14 mouse cellular contexts compared by ENCODE assay signal in the genomic region with DNA sequence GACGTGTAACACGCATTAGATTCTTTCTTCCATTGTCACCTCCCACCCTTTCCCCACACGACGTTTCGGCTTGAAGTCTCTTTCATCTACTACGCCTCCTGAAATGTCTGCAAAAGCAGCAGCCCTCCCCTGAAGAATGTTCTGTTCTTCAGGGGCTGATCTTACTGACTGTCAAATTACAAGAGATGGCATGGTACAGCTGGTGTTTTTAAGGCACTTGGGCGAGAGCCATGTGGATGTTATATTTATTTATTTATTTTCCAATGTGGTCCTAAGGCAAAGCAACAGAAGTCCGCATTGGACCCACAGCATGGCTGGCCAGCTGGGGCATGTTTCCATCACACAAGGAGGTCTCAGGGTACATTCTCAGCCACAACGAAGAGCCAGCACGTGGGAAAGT.
DNase-seq lines count a peak whose midpoint lies in the region; ATAC-seq and TF ChIP-seq lines count a peak whose summit lies in the region.
"Had no signal": no experiment of that assay in that cellular context is flagged by ENCODE, and none has a peak within 500 bp of the region (broad histone marks: within the 10 kb centered on the region; RNA-seq: fewer than 3 reads in every experiment).

No protein-coding gene starts in this region.

- no peak overlapping the region for H3K4me3 ChIP-seq in heart, embryonic 13.5 days
- H3K4me3 ChIP-seq in kidney, postnatal 0 days (replicated peaks; ENCODE audit: low read depth, low read length) = no peak overlapping the region
- no peak overlapping the region for H3K4me3 ChIP-seq in lung, embryonic 15.5 days
- H3K4me3 ChIP-seq: hindbrain, embryonic 15.5 days; limb, embryonic 15.5 days had no signal

- 68% methylated on average over 10 of the region's 10 CpGs for WGBS in heart, embryonic 13.5 days
- WGBS in kidney, postnatal 0 days = 55% methylated on average over 10 of the region's 10 CpGs
- 35% methylated on average over 10 of the region's 10 CpGs for WGBS in lung, embryonic 15.5 days

- H3K27ac ChIP-seq in heart, embryonic 13.5 days (replicated peaks) = peak overlapping the region; percentile 58; the same call in 1 of the 2 replicates
- peak overlapping the region; percentile 62 for H3K27ac ChIP-seq in kidney, postnatal 0 days
- H3K27ac ChIP-seq in lung, embryonic 15.5 days = peak overlapping the region; percentile 95
- H3K27ac ChIP-seq: hindbrain, embryonic 15.5 days had no signal

- no peak overlapping the region for H3K4me2 ChIP-seq in heart, embryonic 13.5 days
- H3K4me2 ChIP-seq in kidney, postnatal 0 days (ENCODE audit: low read length) = no peak overlapping the region
- H3K4me2 ChIP-seq in lung, embryonic 15.5 days = no peak overlapping the region
- H3K4me2 ChIP-seq: hindbrain, embryonic 15.5 days; limb, embryonic 15.5 days had no signal

- H3K9ac ChIP-seq in heart, embryonic 13.5 days = no peak overlapping the region
- no peak overlapping the region for H3K9ac ChIP-seq in kidney, postnatal 0 days (ENCODE audit: low read depth, low read length)
- no peak overlapping the region for H3K9ac ChIP-seq in lung, embryonic 15.5 days
- H3K9ac ChIP-seq: hindbrain, embryonic 15.5 days; limb, embryonic 15.5 days had no signal

- H3K36me3 ChIP-seq in heart, embryonic 13.5 days = no peaks in the 10 kb centered on the region
- no peaks in the 10 kb centered on the region for H3K36me3 ChIP-seq in kidney, postnatal 0 days (ENCODE audit: insufficient read depth, low read length)
- no peaks in the 10 kb centered on the region for H3K36me3 ChIP-seq in lung, embryonic 15.5 days
- H3K36me3 ChIP-seq: hindbrain, embryonic 15.5 days; limb, embryonic 15.5 days had no signal

- intact Hi-C loops in heart, postnatal 25 days (cut with DNase I) = no loop called here

- H3K9me3 ChIP-seq in heart, embryonic 13.5 days = no peaks in the 10 kb centered on the region
- H3K9me3 ChIP-seq in kidney, postnatal 0 days (replicated peaks; ENCODE audit: low read length) = no peaks in the 10 kb centered on the region
- H3K9me3 ChIP-seq in lung, embryonic 15.5 days = no peaks in the 10 kb centered on the region
- H3K9me3 ChIP-seq: hindbrain, embryonic 15.5 days; limb, embryonic 15.5 days had no signal

- H3K27me3 ChIP-seq in heart, embryonic 13.5 days (replicated peaks) = no peaks in the 10 kb centered on the region
- H3K27me3 ChIP-seq in kidney, postnatal 0 days (ENCODE audit: insufficient read depth, low read length) = no peaks in the 10 kb centered on the region
- no peaks in the 10 kb centered on the region for H3K27me3 ChIP-seq in lung, embryonic 15.5 days
- H3K27me3 ChIP-seq: hindbrain, embryonic 15.5 days; limb, embryonic 15.5 days had no signal

- peaks cover 19% of the 10 kb centered on the region for H3K4me1 ChIP-seq in heart, embryonic 13.5 days
- H3K4me1 ChIP-seq in kidney, postnatal 0 days (replicated peaks; ENCODE audit: insufficient read depth, low read length) = no peaks in the 10 kb centered on the region; the same call in 1 of the 2 replicates
- peaks cover 25% of the 10 kb centered on the region for H3K4me1 ChIP-seq in lung, embryonic 15.5 days

- no peak for DNase-seq in heart, postnatal 25 days (ENCODE audit: low spot score)
- peak; percentile 14 for DNase-seq in brain, embryonic 14.5 days (ENCODE audit: low read depth)
- DNase-seq in kidney, postnatal 0 days (ENCODE audit: low spot score) = peak; percentile 93
- no peak for DNase-seq in thymus, postnatal 10 days (ENCODE audit: low spot score in 2 of 2)
- DNase-seq in ovary, postnatal 10 days (ENCODE audit: low spot score) = no peak
- DNase-seq: adrenal gland, postnatal 36 days; cerebellum, postnatal 25 days; heart, adult 18-20 months; midbrain, embryonic 14.5 days had no signal

- no peak for TF ChIP-seq CTCF in brain, embryonic 14.5 days (IDR thresholded peaks at IDR 0.05; ENCODE audit: borderline replicate concordance, extremely low read depth, insufficient read depth, insufficient read length)
- no peak for TF ChIP-seq CTCF in kidney, postnatal 0 days (IDR thresholded peaks at IDR 0.05; ENCODE audit: low read depth)

- no peak for ATAC-seq in heart, embryonic 13.5 days (ENCODE audit: extremely low read depth, insufficient number of reproducible peaks, low FRiP score, low TSS enrichment)
- ATAC-seq in kidney, postnatal 0 days (replicated peaks; ENCODE audit: low FRiP score, low read depth) = peak; percentile 59
- ATAC-seq in lung, embryonic 15.5 days (ENCODE audit: borderline replicate concordance, extremely low read depth, low FRiP score, low TSS enrichment) = peak; percentile 90
- ATAC-seq in erythroid progenitor cell, adult 5-6 weeks (replicated peaks; ENCODE audit: low FRiP score, poor library complexity, severe bottlenecking) = no peak

- no peak for TF ChIP-seq POLR2A in brain, embryonic 14.5 days (IDR thresholded peaks at IDR 0.05; ENCODE audit: borderline replicate concordance, extremely low read depth, insufficient read depth, insufficient read length, poor library complexity, severe bottlenecking)

Comparison
In these comparisons a context has a peak if more than half of its experiments do, and no peak if none do; other contexts are left out.
1. ATAC-seq: peak in kidney, postnatal 0 days (single experiment) and lung, embryonic 15.5 days (single experiment); none in heart, embryonic 13.5 days (single experiment) and erythroid progenitor cell, adult 5-6 weeks (single experiment).
2. DNase-seq: peak in brain, embryonic 14.5 days (single experiment) and kidney, postnatal 0 days (single experiment); none in heart, postnatal 25 days (single experiment), thymus, postnatal 10 days (0 of 2) and ovary, postnatal 10 days (single experiment).
3. Peak in every context shown above with its lines, with median percentiles within 50 percentile points of each other: H3K27ac ChIP-seq.